Comparison of ENCODE assay signal across 10 mouse cellular contexts in genomic region chr5:142703569-142703968, GRCm38 (mm10). TPM values are rescaled to one million over a fixed set of nuclear protein-coding genes. Genes with fewer than 3 reads are reported as not detected.
A peak's percentile ranks its signal among the peaks of the same experiment; 100 is the strongest.
DNase-seq lines count a peak whose midpoint lies in the region; ATAC-seq and TF ChIP-seq lines count a peak whose summit lies in the region.
"Had no signal": no experiment of that assay in that cellular context is flagged by ENCODE, and none has a peak within 500 bp of the region (broad histone marks: within the 10 kb centered on the region; RNA-seq: fewer than 3 reads in every experiment).

No protein-coding gene starts in this region.

- no peaks in the 10 kb centered on the region for H3K36me3 ChIP-seq in hindbrain, postnatal 0 days (ENCODE audit: insufficient read depth, low read length)
- H3K36me3 ChIP-seq: heart, embryonic 15.5 days had no signal

- peak overlapping the region; percentile 78 for H3K4me2 ChIP-seq in hindbrain, postnatal 0 days (ENCODE audit: low read depth, low read length)
- H3K4me2 ChIP-seq: heart, embryonic 15.5 days had no signal

- peaks cover 12% of the 10 kb centered on the region for H3K4me1 ChIP-seq in hindbrain, postnatal 0 days (ENCODE audit: insufficient read depth, low read length)

- WGBS in hindbrain, postnatal 0 days = 34% methylated on average over 10 of the region's 10 CpGs

- TF ChIP-seq CTCF in hindbrain, postnatal 0 days (IDR thresholded peaks at IDR 0.05; ENCODE audit: low read depth) = no peak

- DNase-seq in layer of hippocampus, postnatal 10 days (ENCODE audit: low spot score in 2 of 2) = peak; percentile 74 to 77
- no peak for DNase-seq in layer of hippocampus, adult 9-11 months
- DNase-seq in cerebellum, postnatal 36 days = peak; percentile 87 to 89
- peak; percentile 80 for DNase-seq in hindbrain, postnatal 0 days (ENCODE audit: low spot score)
- DNase-seq in right cerebral cortex, adult 2 months (ENCODE audit: low spot score in 2 of 2) = peak; percentile 69 to 71
- DNase-seq in spleen, postnatal 36 days (ENCODE audit: low spot score in 2 of 2) = no peak
- no peak for DNase-seq in yolk sac, embryonic 10.5 days (ENCODE audit: low spot score)
- DNase-seq: liver had no signal

- H3K27me3 ChIP-seq in hindbrain, postnatal 0 days (ENCODE audit: insufficient read depth, low read length) = no peaks in the 10 kb centered on the region; the same call in 1 of the 2 replicates

- H3K9ac ChIP-seq in hindbrain, postnatal 0 days (replicated peaks; ENCODE audit: low read length) = peak overlapping the region; percentile 75
- H3K9ac ChIP-seq: heart, embryonic 15.5 days had no signal

- ATAC-seq in hindbrain, postnatal 0 days = peak; percentile 55
- no peak for ATAC-seq in inflammation-experienced regulatory T-cells, adult 6 months

- peak overlapping the region; percentile 75 for H3K4me3 ChIP-seq in hindbrain, postnatal 0 days (ENCODE audit: low read length)
- H3K4me3 ChIP-seq: heart, embryonic 15.5 days had no signal

- H3K27ac ChIP-seq in hindbrain, postnatal 0 days = peak overlapping the region; percentile 26; the same call in 1 of the 2 replicates
- H3K27ac ChIP-seq: heart, embryonic 15.5 days had no signal

- H3K9me3 ChIP-seq in hindbrain, postnatal 0 days (ENCODE audit: low read length) = no peaks in the 10 kb centered on the region
- H3K9me3 ChIP-seq: heart, embryonic 15.5 days had no signal

RNA-seq across cellular contexts. Expression of gene Slc29a4, which starts 11.3 kb away (rescaled TPM):
- 10 to 100 TPM; 84.1 to 93.2 TPM for total RNA-seq in layer of hippocampus, postnatal 10 days (2021)
- total RNA-seq in hindbrain, postnatal 0 days (2014; rRNA removed) = 77.1 and 80.1 TPM in 2 replicates
- polyA plus RNA-seq in hindbrain, postnatal 0 days (2015; fragmentation: Nextera tagmentation; extraction: Ambion mirVana) = 61.4 and 67.1 TPM in 2 replicates
- 1 to 10 TPM in 1 of 3 experiments, under 1 TPM in 1, not detected in 1; 0.20 to 1.9 TPM for polyA plus RNA-seq in inflammation-experienced regulatory T-cells, adult 6 months (2017; shearing (Covaris generic))

Comparison
In these comparisons a context has a peak if more than half of its experiments do, and no peak if none do; other contexts are left out.
1. DNase-seq: peak in layer of hippocampus, postnatal 10 days (2 of 2), cerebellum, postnatal 36 days (2 of 2), hindbrain, postnatal 0 days (single experiment) and right cerebral cortex, adult 2 months (2 of 2); none in layer of hippocampus, adult 9-11 months (single experiment), spleen, postnatal 36 days (0 of 2) and yolk sac, embryonic 10.5 days (single experiment).